Mouse (Mus musculus) naive thymus-derived CD4-positive, alpha-beta T cell, adult 5 months (primary cell): Measurements from ENCODE around the gene Pcdh11x. TPM values are rescaled to one million over a fixed set of nuclear protein-coding genes. Genes with fewer than 3 reads are reported as not detected.

ENCODE experiments used
- polyA plus RNA-seq: library from polyadenylated mRNA; unstranded; fragments of 100-300 nt; shearing (Covaris generic); gene quantifications from one replicate; pipeline ENCODE4 v1.2.1, GENCODE M21; 2017

Gene Pcdh11x
- 0.17 TPM for polyA plus RNA-seq

GRCm38 (mm10) chrX:120290011-120290899 is at the start of gene Pcdh11x:
TSS of gene Pcdh11x (plus strand) at chrX:120290259.

GRCm38 (mm10) chrX:120312995-120313394 is 22.9 kb downstream of the Pcdh11x start, which contains the start of gene H2afb3:
TSS of gene H2afb3 (minus strand) at chrX:120313095.

Other genes starting within 250 kb of the Pcdh11x start
- gene H2afb3, start 22.8 kb downstream of the Pcdh11x start, polyA plus RNA-seq: not detected